Mouse (Mus musculus) layer of hippocampus, postnatal 25 days (tissue): ENCODE measurements around the gene Olfr866. TPM values are rescaled to one million over a fixed set of nuclear protein-coding genes. Genes with fewer than 3 reads are reported as not detected.

Experiments used
- DNase-seq, 2 experiments: peaks; one replicate each; pipeline ENCODE4 v3.0.0; 2022; ENCODE audit warnings: mixed read lengths in 2 of 2, low spot score in 1 of 2; ENCODE audit errors: extremely low spot score in 1 of 2
- microRNA-seq, 2 experiments: library from miRNA; unstranded; fragments of <30 nt; microRNA quantifications; one replicate each; pipeline ENCODE4 v1.2.0; 2021
- total RNA-seq, 2 experiments: library from RNA; stranded (reverse); gene quantifications; 2 replicates each; pipeline ENCODE4 v1.2.3; 2021

Gene Olfr866
- not detected for total RNA-seq

- no peak for DNase-seq
Observed at GRCm38 (mm10) chr9:20027935-20028334, at the start of gene Olfr866. TSS of gene Olfr866 (minus strand) at chr9:20028035.

- no peak for DNase-seq
Observed at GRCm38 (mm10) chr9:20073523-20074177, 45.8 kb upstream of the Olfr866 start.

- no peak for DNase-seq
Observed at GRCm38 (mm10) chr9:20071291-20071690, 43.5 kb upstream of the Olfr866 start.

GRCm38 (mm10) chr9:20070236-20070635 is 42.4 kb upstream of the Olfr866 start:
- no peak for DNase-seq

GRCm38 (mm10) chr9:20057462-20057861 is 29.6 kb upstream of the Olfr866 start, which contains the start of gene Olfr867:
TSS of gene Olfr867 (minus strand) at chr9:20057562.
- DNase-seq = no peak

GRCm38 (mm10) chr9:20047964-20048363 is 20.1 kb upstream of the Olfr866 start:
- no peak for DNase-seq

Small RNA genes lying within 50 kb of the gene (microRNA-seq; reads per million reads assigned to microRNA genes)
- 0 reads per million in 2 experiments for gene Gm26231
- 0 reads per million in 2 experiments for gene Gm44395

Other genes with a start within 250 kb of the Olfr866 start
- gene Olfr58, start 247.8 kb downstream of the Olfr866 start, total RNA-seq = not detected
- gene Olfr859, start 223.1 kb downstream of the Olfr866 start, total RNA-seq = not detected
- not detected for gene Olfr860, start 178.3 kb downstream of the Olfr866 start, total RNA-seq
- not detected for gene Olfr862, start 140.0 kb downstream of the Olfr866 start, total RNA-seq
- not detected for gene Olfr77, start 111.2 kb downstream of the Olfr866 start, total RNA-seq
- not detected for gene Olfr867, start 29.5 kb upstream of the Olfr866 start, total RNA-seq
- not detected for gene Olfr868, start 70.6 kb upstream of the Olfr866 start, total RNA-seq
- gene Olfr869, start 101.0 kb upstream of the Olfr866 start, total RNA-seq = not detected
- gene Olfr870, start 146.0 kb upstream of the Olfr866 start, total RNA-seq = not detected
- not detected for gene Olfr871, start 184.2 kb upstream of the Olfr866 start, total RNA-seq
- not detected for gene Olfr872, start 209.1 kb upstream of the Olfr866 start, total RNA-seq